Mouse (Mus musculus): ENCODE results near the gene Rasgef1c.

DNA sequence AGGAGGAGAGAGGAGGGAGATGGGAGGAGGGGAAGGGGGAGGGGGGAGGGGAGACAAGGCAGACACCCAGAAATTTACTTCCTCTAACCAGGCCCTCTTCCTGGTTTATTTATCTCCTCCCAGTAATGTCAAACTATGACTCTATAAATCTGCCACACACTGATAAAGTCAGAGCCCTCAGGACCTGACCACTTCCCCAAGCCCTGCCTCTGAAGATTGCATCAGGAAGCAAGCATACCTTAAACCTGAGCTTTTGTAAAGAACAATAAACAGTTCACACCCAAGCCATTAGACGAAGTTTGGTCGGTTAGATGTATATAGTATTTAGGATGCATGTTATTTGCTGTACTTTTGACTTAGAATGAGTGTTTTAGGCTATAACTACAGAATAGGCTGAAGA, 92.9 kb downstream of the Rasgef1c start:
- TF ChIP-seq CTCF (IDR thresholded peaks at IDR 0.05; ENCODE audit: borderline replicate concordance, control insufficient read depth, extremely low read depth, insufficient read depth, low read length, poor library complexity), result no peak
- no peak for TF ChIP-seq POLR2A (IDR thresholded peaks at IDR 0.05; ENCODE audit: control insufficient read depth, extremely low read depth, insufficient read depth, low read length, poor library complexity)
